In the genomic region with DNA sequence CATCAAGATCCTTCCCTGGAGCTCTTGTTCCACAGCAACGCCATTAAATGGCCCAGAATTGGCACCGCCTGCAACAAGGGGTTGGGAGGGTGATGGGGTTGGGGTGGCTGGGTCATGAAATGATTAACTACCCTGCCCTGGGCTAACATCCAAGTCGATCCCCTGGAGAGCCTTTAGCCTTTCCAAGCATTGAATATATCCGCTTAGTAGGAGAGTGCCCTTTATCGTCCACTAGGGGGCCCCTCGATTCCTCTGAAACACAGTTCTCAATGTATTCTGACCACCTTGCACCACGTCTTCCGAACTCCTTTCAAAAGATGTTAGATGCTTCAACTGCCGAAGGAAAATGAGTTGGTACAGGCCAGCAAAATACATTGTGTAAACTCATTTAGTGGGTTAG, we compare ENCODE assay signal across 9 mouse cellular contexts. TPM values are rescaled to one million over a fixed set of nuclear protein-coding genes. Genes with fewer than 3 reads are reported as not detected.
DNase-seq lines count a peak whose midpoint lies in the region; ATAC-seq and TF ChIP-seq lines count a peak whose summit lies in the region.
"Had no signal": no experiment of that assay in that cellular context is flagged by ENCODE, and none has a peak within 500 bp of the region (broad histone marks: within the 10 kb centered on the region; RNA-seq: fewer than 3 reads in every experiment).

No protein-coding gene starts in this region.

- H3K27me3 ChIP-seq in heart, embryonic 10.5 days (ENCODE audit: insufficient read depth, poor library complexity, severe bottlenecking) = no peaks in the 10 kb centered on the region
- no peaks in the 10 kb centered on the region for H3K27me3 ChIP-seq in E14TG2a.4 (ENCODE audit: insufficient read depth, low read length)
- no peaks in the 10 kb centered on the region for H3K27me3 ChIP-seq in liver, adult 2 months (ENCODE audit: control insufficient read depth, insufficient read depth, low read length)
- no peaks in the 10 kb centered on the region; the same call in 1 of the 2 replicates for H3K27me3 ChIP-seq in neural tube, embryonic 12.5 days (replicated peaks)
- H3K27me3 ChIP-seq: embryonic facial prominence, embryonic 12.5 days had no signal

- peak; percentile 94 for TF ChIP-seq CTCF in E14TG2a.4 (conservative IDR thresholded peaks at IDR 0.05; ENCODE audit: low read length)
- TF ChIP-seq CTCF in liver, adult 2 months (IDR thresholded peaks at IDR 0.05; ENCODE audit: low read depth, low read length) = peak; percentile 46

- no peak overlapping the region for H3K9ac ChIP-seq in liver, adult 2 months (ENCODE audit: low read depth, low read length)
- no peak overlapping the region for H3K9ac ChIP-seq in neural tube, embryonic 12.5 days
- H3K9ac ChIP-seq: embryonic facial prominence, embryonic 12.5 days had no signal

- ATAC-seq in neural tube, embryonic 12.5 days (ENCODE audit: low FRiP score, low read depth) = peak; percentile 54
- ATAC-seq in activated CD4-positive, CD25-positive, alpha-beta regulatory T cell, adult 4 months = no peak

- peaks cover 4% of the 10 kb centered on the region; the same call in 1 of the 2 replicates for H3K36me3 ChIP-seq in heart, embryonic 10.5 days
- peaks cover 13% of the 10 kb centered on the region for H3K36me3 ChIP-seq in E14TG2a.4 (ENCODE audit: insufficient read depth, low read length)
- H3K36me3 ChIP-seq in liver, adult 2 months (ENCODE audit: control insufficient read depth, insufficient read depth, low read length) = no peaks in the 10 kb centered on the region
- H3K36me3 ChIP-seq in neural tube, embryonic 12.5 days = no peaks in the 10 kb centered on the region
- H3K36me3 ChIP-seq: embryonic facial prominence, embryonic 12.5 days had no signal

- TF ChIP-seq POLR2A in liver, adult 2 months (IDR thresholded peaks at IDR 0.05; ENCODE audit: extremely low read depth, insufficient read depth, low read length) = no peak

- no peak overlapping the region for H3K27ac ChIP-seq in heart, embryonic 10.5 days
- H3K27ac ChIP-seq in liver, adult 2 months (replicated peaks; ENCODE audit: insufficient read depth, low read depth, low read length) = no peak overlapping the region
- H3K27ac ChIP-seq in neural tube, embryonic 12.5 days = no peak overlapping the region
- H3K27ac ChIP-seq: embryonic facial prominence, embryonic 12.5 days had no signal

- peak; percentile 85 for DNase-seq in heart, adult 11 months
- no peak for DNase-seq in heart, embryonic 10.5 days (ENCODE audit: low spot score)
- DNase-seq in c-Kit-positive CD71-negative TER-119-negative erythroid progenitor cells, embryonic 14.5 days (ENCODE audit: low read depth) = peak; percentile 71
- peak; percentile 52 for DNase-seq in heart, postnatal 4 days
- peak; percentile 89 for DNase-seq in liver, adult 2 months (ENCODE audit: extremely low read depth, low read depth, low spot score)

- no peak overlapping the region for H3K4me2 ChIP-seq in neural tube, embryonic 12.5 days (replicated peaks)
- H3K4me2 ChIP-seq: embryonic facial prominence, embryonic 12.5 days had no signal

- 13% methylated on average over 9 of the region's 9 CpGs for WGBS in heart, embryonic 10.5 days
- 5% methylated on average over 9 of the region's 9 CpGs for WGBS in liver, adult 2 months
- WGBS in neural tube, embryonic 12.5 days = 6% methylated on average over 9 of the region's 9 CpGs

- H3K79me2 ChIP-seq in liver, adult 2 months (ENCODE audit: control insufficient read depth, insufficient read depth, low read length) = peaks cover 6% of the 10 kb centered on the region; the same call in 1 of the 2 replicates

- peaks cover 10% of the 10 kb centered on the region for H3K4me1 ChIP-seq in heart, embryonic 10.5 days
- peaks cover 27% of the 10 kb centered on the region for H3K4me1 ChIP-seq in E14TG2a.4 (replicated peaks; ENCODE audit: low read depth, low read length)
- H3K4me1 ChIP-seq in liver, adult 2 months (ENCODE audit: control insufficient read depth, insufficient read depth, low read length) = peaks cover 4% of the 10 kb centered on the region
- H3K4me1 ChIP-seq in neural tube, embryonic 12.5 days = peaks cover 11% of the 10 kb centered on the region

- no peak overlapping the region for H3K4me3 ChIP-seq in heart, embryonic 10.5 days
- no peak overlapping the region for H3K4me3 ChIP-seq in E14TG2a.4 (replicated peaks; ENCODE audit: low read length)
- H3K4me3 ChIP-seq in liver, adult 2 months (ENCODE audit: insufficient read depth, low read depth, low read length) = no peak overlapping the region
- H3K4me3 ChIP-seq in neural tube, embryonic 12.5 days = no peak overlapping the region
- H3K4me3 ChIP-seq: embryonic facial prominence, embryonic 12.5 days had no signal

- H3K9me3 ChIP-seq in heart, embryonic 10.5 days = no peaks in the 10 kb centered on the region
- no peaks in the 10 kb centered on the region for H3K9me3 ChIP-seq in E14TG2a.4 (ENCODE audit: low read length)
- no peaks in the 10 kb centered on the region for H3K9me3 ChIP-seq in neural tube, embryonic 12.5 days
- H3K9me3 ChIP-seq: embryonic facial prominence, embryonic 12.5 days had no signal

RNA-seq across cellular contexts. Expression of a gene that starts 2.2 kb away (rescaled TPM):
- 30.8 and 42.5 TPM in 2 replicates for polyA plus RNA-seq in heart, embryonic 10.5 days (2016; fragmentation: Nextera tagmentation; extraction: Ambion mirVana)
- total RNA-seq in heart, postnatal 4 days (2021) = 10 to 100 TPM; 16.2 TPM
- 11.0 and 11.5 TPM in 2 replicates for total RNA-seq in liver, adult 2 months (2014; rRNA removed)
- 5.9 and 7.9 TPM in 2 replicates for polyA plus RNA-seq in liver, adult 2 months (2012; rRNA removed)
- polyA plus RNA-seq in neural tube, embryonic 12.5 days (2016; fragmentation: Nextera tagmentation; extraction: Ambion mirVana) = 35.3 and 38.4 TPM in 2 replicates
- polyA plus RNA-seq in activated CD4-positive, CD25-positive, alpha-beta regulatory T cell, adult 4 months (2017; shearing (Covaris generic)) = 10 to 100 TPM; 13.9 to 20.1 TPM

RNA-seq across cellular contexts. Expression of a gene that starts 22.7 kb away (rescaled TPM):
- not detected in 2 replicates for polyA plus RNA-seq in heart, embryonic 10.5 days (2016; fragmentation: Nextera tagmentation; extraction: Ambion mirVana)
- total RNA-seq in heart, postnatal 4 days (2021) = not detected
- not detected in 2 replicates for total RNA-seq in liver, adult 2 months (2014; rRNA removed)
- not detected in 2 replicates for polyA plus RNA-seq in liver, adult 2 months (2012; rRNA removed)
- not detected in 2 replicates for polyA plus RNA-seq in neural tube, embryonic 12.5 days (2016; fragmentation: Nextera tagmentation; extraction: Ambion mirVana)
- polyA plus RNA-seq in activated CD4-positive, CD25-positive, alpha-beta regulatory T cell, adult 4 months (2017; shearing (Covaris generic)) = not detected
- polyA plus RNA-seq: embryonic facial prominence, embryonic 12.5 days had no signal

RNA-seq across cellular contexts. Expression of a gene that starts 54.6 kb away (rescaled TPM):
- 14.7 and 18.3 TPM in 2 replicates for polyA plus RNA-seq in heart, embryonic 10.5 days (2016; fragmentation: Nextera tagmentation; extraction: Ambion mirVana)
- 10 to 100 TPM; 51.2 to 52.0 TPM for total RNA-seq in heart, postnatal 4 days (2021)
- total RNA-seq in liver, adult 2 months (2014; rRNA removed) = 21.3 and 23.4 TPM in 2 replicates
- polyA plus RNA-seq in liver, adult 2 months (2012; rRNA removed) = 5.6 and 7.5 TPM in 2 replicates
- 22.1 and 25.4 TPM in 2 replicates for polyA plus RNA-seq in neural tube, embryonic 12.5 days (2016; fragmentation: Nextera tagmentation; extraction: Ambion mirVana)
- polyA plus RNA-seq in activated CD4-positive, CD25-positive, alpha-beta regulatory T cell, adult 4 months (2017; shearing (Covaris generic)) = 10 to 100 TPM; 15.4 to 16.8 TPM
